Mouse (Mus musculus): ENCODE measurements around the gene Vmn1r194. TPM values are rescaled to one million over a fixed set of nuclear protein-coding genes. Genes with fewer than 3 reads are reported as not detected.
"Not testable (repeated sequence)": the region's sequence is repeated elsewhere in the genome, so short reads cannot be mapped to it uniquely, and the experiment has no call there.

Vmn1r194 gene
- not detected in 2 replicates for polyA plus RNA-seq (2012; ENCODE audit: insufficient read depth, low replicate concordance)

GRCm38 (mm10) chr13:22243915-22244314 is at the start of gene Vmn1r194:
Vmn1r194 (plus strand) TSS chr13:22244215.
- TF ChIP-seq FLI1 (IDR thresholded peaks at IDR 0.05; ENCODE audit: low read length) = no peak
- TF ChIP-seq GATA1 (IDR thresholded peaks at IDR 0.05; ENCODE audit: borderline replicate concordance, low read length) = no peak
- H3K9me3 ChIP-seq = no peaks in the 10 kb centered on the region
- H3K27me3 ChIP-seq (replicated peaks) = no peaks in the 10 kb centered on the region
- no peaks in the 10 kb centered on the region for H3K36me3 ChIP-seq (replicated peaks; ENCODE audit: low read length)
- H3K4me3 ChIP-seq (replicated peaks) = no peak within 1 kb of the TSS
- no peaks in the 10 kb centered on the region for H3K4me1 ChIP-seq

- not testable (repeated sequence) for H3K36me3 ChIP-seq (replicated peaks; ENCODE audit: low read length); H3K4me3 ChIP-seq (replicated peaks); H3K4me1 ChIP-seq; H3K9me3 ChIP-seq; H3K27me3 ChIP-seq (replicated peaks)
Observed at GRCm38 (mm10) chr13:22223060-22223459, 21.0 kb upstream of the Vmn1r194 start, which contains the start of gene Vmn1r193. Vmn1r193 (minus strand) TSS chr13:22223160.

- not testable (repeated sequence) for H3K4me1 ChIP-seq; H3K9me3 ChIP-seq; H3K36me3 ChIP-seq (replicated peaks; ENCODE audit: low read length); H3K27me3 ChIP-seq (replicated peaks); H3K4me3 ChIP-seq (replicated peaks)
Observed at GRCm38 (mm10) chr13:22270222-22270621, 26.2 kb downstream of the Vmn1r194 start, which contains the start of gene Vmn1r195. Vmn1r195 (plus strand) TSS chr13:22270522.

- TF ChIP-seq FLI1 (IDR thresholded peaks at IDR 0.05; ENCODE audit: low read length) = no peak
- no peak for TF ChIP-seq GATA1 (IDR thresholded peaks at IDR 0.05; ENCODE audit: borderline replicate concordance, low read length)
- no peaks in the 10 kb centered on the region; the same call in 1 of the 2 replicates for H3K9me3 ChIP-seq
- H3K27me3 ChIP-seq (replicated peaks) = no peaks in the 10 kb centered on the region
- H3K4me1 ChIP-seq = no peaks in the 10 kb centered on the region; the same call in 1 of the 2 replicates
- H3K36me3 ChIP-seq (replicated peaks; ENCODE audit: low read length) = no peaks in the 10 kb centered on the region
- no peak overlapping the region for H3K4me3 ChIP-seq (replicated peaks)
Observed at GRCm38 (mm10) chr13:22271721-22272120, 27.7 kb downstream of the Vmn1r194 start.

GRCm38 (mm10) chr13:22284578-22284977 is 40.6 kb downstream of the Vmn1r194 start:
- Histone ChIP-seq H3K4me1 (no peaks in the 10 kb centered on the region), H3K36me3 (replicated peaks; ENCODE audit: low read length) (no peaks in the 10 kb centered on the region), H3K9me3 (peaks cover 3% of the 10 kb centered on the region; the same call in 1 of the 2 replicates), H3K4me3 (replicated peaks) (no peak overlapping the region), H3K27me3 (replicated peaks) (no peaks in the 10 kb centered on the region)
- TF ChIP-seq GATA1 (IDR thresholded peaks at IDR 0.05; ENCODE audit: borderline replicate concordance, low read length) = no peak
- TF ChIP-seq FLI1 (IDR thresholded peaks at IDR 0.05; ENCODE audit: low read length) = no peak

- no peaks in the 10 kb centered on the region for H3K4me1 ChIP-seq
- H3K4me3 ChIP-seq (replicated peaks) = no peak within 1 kb of the TSS
- peaks cover 3% of the 10 kb centered on the region; the same call in 1 of the 2 replicates for H3K9me3 ChIP-seq
- H3K27me3 ChIP-seq (replicated peaks) = no peaks in the 10 kb centered on the region
- TF ChIP-seq GATA1 (IDR thresholded peaks at IDR 0.05; ENCODE audit: borderline replicate concordance, low read length) = no peak
- no peak for TF ChIP-seq FLI1 (IDR thresholded peaks at IDR 0.05; ENCODE audit: low read length)
- no peaks in the 10 kb centered on the region for H3K36me3 ChIP-seq (replicated peaks; ENCODE audit: low read length)
Observed at GRCm38 (mm10) chr13:22289620-22290019, 45.6 kb downstream of the Vmn1r194 start, which contains the start of gene Vmn1r196. Vmn1r196 (plus strand) TSS chr13:22289920.

Other genes starting within 250 kb of the Vmn1r194 start
- 0.81 TPM in 1 of 2 replicates, not detected in the other for gene Prss16, start 234.5 kb upstream of the Vmn1r194 start, polyA plus RNA-seq (2012; ENCODE audit: insufficient read depth, low replicate concordance)
- 89.8 and 975 TPM in 2 replicates for gene Hist1h2ah, start 208.6 kb upstream of the Vmn1r194 start, polyA plus RNA-seq (2012; ENCODE audit: insufficient read depth, low replicate concordance)
- 7.0 TPM in 1 of 2 replicates, not detected in the other for gene Hist1h2bk, start 208.3 kb upstream of the Vmn1r194 start, polyA plus RNA-seq (2012; ENCODE audit: insufficient read depth, low replicate concordance)
- 304 and 570 TPM in 2 replicates for gene Hist1h4i, start 202.9 kb upstream of the Vmn1r194 start, polyA plus RNA-seq (2012; ENCODE audit: insufficient read depth, low replicate concordance)
- gene Hist1h2ag, start 201.3 kb upstream of the Vmn1r194 start, polyA plus RNA-seq (2012; ENCODE audit: insufficient read depth, low replicate concordance) = 24.5 and 35.7 TPM in 2 replicates
- 27.3 and 32.8 TPM in 2 replicates for gene Hist1h2bj, start 201.0 kb upstream of the Vmn1r194 start, polyA plus RNA-seq (2012; ENCODE audit: insufficient read depth, low replicate concordance)
- gene Vmn1r188, start 159.8 kb upstream of the Vmn1r194 start, polyA plus RNA-seq (2012; ENCODE audit: insufficient read depth, low replicate concordance) = not detected in 2 replicates
- not detected in 2 replicates for gene Vmn1r189, start 138.4 kb upstream of the Vmn1r194 start, polyA plus RNA-seq (2012; ENCODE audit: insufficient read depth, low replicate concordance)
- gene Vmn1r191, start 60.2 kb upstream of the Vmn1r194 start, polyA plus RNA-seq (2012; ENCODE audit: insufficient read depth, low replicate concordance) = not detected in 2 replicates
- gene Vmn1r192, start 53.1 kb upstream of the Vmn1r194 start, polyA plus RNA-seq (2012; ENCODE audit: insufficient read depth, low replicate concordance) = not detected in 2 replicates
- 0.03 TPM in 1 of 2 replicates, not detected in the other for gene Vmn1r193, start 21.1 kb upstream of the Vmn1r194 start, polyA plus RNA-seq (2012; ENCODE audit: insufficient read depth, low replicate concordance)
- gene Vmn1r195, start 26.3 kb downstream of the Vmn1r194 start, polyA plus RNA-seq (2012; ENCODE audit: insufficient read depth, low replicate concordance) = not detected in 2 replicates
- gene Vmn1r196, start 45.7 kb downstream of the Vmn1r194 start, polyA plus RNA-seq (2012; ENCODE audit: insufficient read depth, low replicate concordance) = 0.42 TPM in 1 of 2 replicates, not detected in the other
- not detected in 2 replicates for gene Vmn1r197, start 80.4 kb downstream of the Vmn1r194 start, polyA plus RNA-seq (2012; ENCODE audit: insufficient read depth, low replicate concordance)
- gene Vmn1r198, start 106.1 kb downstream of the Vmn1r194 start, polyA plus RNA-seq (2012; ENCODE audit: insufficient read depth, low replicate concordance) = not detected in 2 replicates
- gene Vmn1r199, start 135.6 kb downstream of the Vmn1r194 start, polyA plus RNA-seq (2012; ENCODE audit: insufficient read depth, low replicate concordance) = not detected in 2 replicates
- gene Vmn1r200, start 146.2 kb downstream of the Vmn1r194 start, polyA plus RNA-seq (2012; ENCODE audit: insufficient read depth, low replicate concordance) = not detected in 2 replicates
- gene Vmn1r201, start 227.7 kb downstream of the Vmn1r194 start, polyA plus RNA-seq (2012; ENCODE audit: insufficient read depth, low replicate concordance) = not detected in 2 replicates